Mouse (Mus musculus) G1E-ER4 (cell line): Measurements from ENCODE around the gene Gramd1a. TPM values are rescaled to one million over a fixed set of nuclear protein-coding genes. Genes with fewer than 3 reads are reported as not detected.

Experiments
- GATA1 ChIP-seq: IDR thresholded peaks from one replicate; pipeline ENCODE4 v1.8.0; 2012; ENCODE audit warnings: low read length, inconsistent platforms
- polyA plus RNA-seq: library from polyadenylated mRNA; stranded (reverse); fragments of >175 nt; gene quantifications from 2 replicates; pipeline ENCODE4 v1.2.3, GENCODE M21; 2012

Gene Gramd1a
- polyA plus RNA-seq, 1 experiment, result 102 TPM

DNA sequence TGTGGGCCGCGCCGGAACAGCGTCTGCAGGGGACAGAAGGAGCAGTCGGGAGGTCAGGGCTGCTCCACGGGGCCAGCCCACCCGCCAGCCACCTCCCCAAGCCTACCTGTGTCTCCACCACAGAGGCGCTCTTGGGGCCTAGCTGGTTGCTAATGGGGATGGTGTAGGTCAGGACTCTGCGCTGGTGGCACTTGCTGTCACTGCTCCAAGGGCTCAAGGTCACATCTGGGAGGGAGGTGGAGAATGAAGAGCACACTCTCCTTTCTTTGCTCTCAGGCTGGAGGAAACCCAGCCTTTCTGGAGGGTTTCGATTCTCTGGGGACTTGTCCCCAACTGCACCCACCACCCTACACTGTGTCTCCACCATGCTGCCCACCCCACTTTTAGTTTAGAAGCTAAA, 20.0 kb downstream of the Gramd1a start:
- TF ChIP-seq GATA1, result no peak

DNA sequence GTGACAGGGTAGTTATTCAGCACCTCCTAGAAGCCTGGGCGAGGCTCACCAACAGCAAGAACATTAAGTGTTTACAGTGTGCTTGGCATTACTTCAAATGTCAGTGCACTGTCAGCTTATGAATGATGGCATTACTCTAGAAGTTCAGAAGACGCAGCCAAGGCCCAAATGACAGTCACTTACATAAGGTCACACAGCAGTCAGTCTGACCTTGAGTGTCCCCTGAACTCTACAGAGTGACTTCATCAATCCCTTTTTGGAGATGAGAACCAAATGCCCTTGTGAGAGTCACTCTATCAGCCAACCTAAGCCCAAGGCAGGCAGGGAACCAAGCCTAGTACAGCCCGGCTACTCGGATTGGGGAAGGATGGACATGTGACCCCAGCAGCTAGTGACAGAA, 23.8 kb downstream of the Gramd1a start:
- no peak for TF ChIP-seq GATA1

DNA sequence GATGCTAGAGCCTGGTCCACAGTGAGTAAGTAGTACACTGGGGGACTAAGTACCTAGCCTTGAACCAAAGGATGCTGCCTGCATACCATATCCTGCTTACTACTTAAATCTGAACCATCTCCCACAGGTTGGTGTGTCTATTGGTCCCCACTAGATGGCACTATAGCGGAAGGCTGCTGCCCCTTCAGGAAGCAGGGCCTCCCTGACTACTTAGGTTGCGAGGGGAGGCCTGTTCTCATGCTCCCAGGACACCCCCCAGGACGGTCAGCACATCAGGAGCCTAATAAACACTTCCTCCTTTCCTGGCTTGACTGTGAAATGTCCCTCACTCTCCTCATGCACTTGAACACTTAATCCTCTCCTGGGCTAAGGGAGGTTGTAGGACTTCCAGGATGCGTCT, 24.9 kb downstream of the Gramd1a start:
- no peak for TF ChIP-seq GATA1

DNA sequence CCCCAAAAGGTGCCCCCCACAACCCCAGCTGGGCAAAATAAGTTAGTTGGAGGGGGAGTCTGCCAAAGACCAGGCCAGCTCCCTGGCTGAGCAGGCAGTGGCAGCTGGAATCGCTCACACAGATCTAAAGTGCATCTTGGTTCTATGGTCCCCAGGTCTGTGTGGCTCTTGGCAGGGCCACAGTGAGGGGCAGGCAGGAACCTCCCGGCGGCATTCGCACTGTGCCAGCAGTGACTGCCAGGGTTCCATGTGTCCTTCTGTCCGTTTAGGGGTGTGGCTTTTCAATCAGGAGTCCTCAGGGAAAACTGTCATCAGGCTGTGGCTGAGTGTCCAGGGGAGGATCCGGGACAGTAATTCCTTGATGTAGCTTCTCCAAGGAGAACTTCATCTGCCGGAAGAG, 25.5 kb downstream of the Gramd1a start:
- TF ChIP-seq GATA1, result no peak

DNA sequence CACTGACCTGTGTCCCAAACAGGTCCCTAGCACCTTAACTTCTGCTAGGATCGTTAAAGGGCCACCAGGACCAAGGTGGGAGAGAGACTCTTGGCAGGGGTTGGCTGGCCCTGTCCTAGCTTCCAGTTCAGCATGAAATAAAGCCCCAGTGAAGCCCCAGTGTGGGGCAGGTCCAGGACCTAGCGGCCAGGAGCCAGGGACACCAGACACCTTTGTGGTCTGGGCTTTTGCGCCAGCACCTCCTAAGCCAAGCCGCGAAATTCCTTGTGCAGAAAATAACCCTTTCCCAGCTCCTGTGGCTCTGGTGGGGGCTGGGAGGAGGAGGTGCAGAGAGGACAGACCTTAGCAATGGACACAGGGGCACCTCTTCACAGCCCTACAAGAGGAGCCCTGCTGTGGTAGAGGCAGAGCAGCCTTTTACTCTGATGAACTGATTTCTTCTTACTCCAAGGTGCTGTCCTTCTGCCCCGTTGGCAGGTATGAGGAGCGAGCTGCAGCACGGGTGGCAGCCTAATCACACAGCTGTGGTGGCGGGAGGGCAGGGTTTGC, 27.5 kb downstream of the Gramd1a start:
- no peak for TF ChIP-seq GATA1

DNA sequence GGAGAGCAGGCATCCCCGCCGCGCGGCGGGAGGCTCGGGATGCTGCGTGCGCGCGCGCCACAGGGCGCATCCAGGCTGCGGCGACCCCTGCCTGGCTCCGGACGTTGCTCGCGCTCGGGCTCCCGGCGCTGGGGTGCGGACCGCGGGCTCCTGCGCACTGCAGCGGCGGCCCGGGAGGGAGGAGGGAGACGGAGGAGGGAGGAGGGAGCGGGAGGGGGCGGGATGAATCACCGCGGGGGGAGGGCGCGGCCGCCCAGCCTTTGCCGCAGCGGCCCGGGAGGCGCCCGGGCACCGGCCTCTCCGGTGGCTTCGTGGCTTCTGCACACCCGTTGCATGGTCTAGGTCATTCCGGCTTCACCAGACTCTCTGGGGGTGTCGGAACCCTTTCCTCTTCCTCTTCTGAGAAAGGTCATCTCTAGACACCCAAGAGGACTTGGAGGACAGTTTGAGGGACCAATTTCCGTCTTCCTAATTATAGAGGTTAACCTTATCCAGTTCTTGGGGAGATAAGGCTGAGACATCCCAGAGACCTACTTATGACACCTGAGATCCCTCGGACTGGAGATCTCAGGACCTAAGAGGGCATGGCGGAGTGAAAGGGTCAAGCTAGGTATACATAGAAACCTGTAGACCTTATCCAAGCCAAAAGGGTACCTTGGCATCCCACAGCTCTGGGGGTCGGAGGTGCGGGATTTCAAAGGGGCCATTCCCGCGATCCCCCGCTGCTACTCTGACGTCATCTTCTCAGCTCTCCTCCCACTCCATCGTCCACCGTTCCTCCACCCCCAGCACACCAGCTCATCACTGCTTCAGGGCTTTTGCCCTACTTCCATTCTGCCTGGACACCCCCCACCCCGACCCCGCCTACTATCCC, 28.6 kb downstream of the Gramd1a start, which contains the start of gene Scn1b:
TSS of gene Scn1b (minus strand) at position 153 of the 874 bp plus-strand sequence.
- no peak for TF ChIP-seq GATA1

DNA sequence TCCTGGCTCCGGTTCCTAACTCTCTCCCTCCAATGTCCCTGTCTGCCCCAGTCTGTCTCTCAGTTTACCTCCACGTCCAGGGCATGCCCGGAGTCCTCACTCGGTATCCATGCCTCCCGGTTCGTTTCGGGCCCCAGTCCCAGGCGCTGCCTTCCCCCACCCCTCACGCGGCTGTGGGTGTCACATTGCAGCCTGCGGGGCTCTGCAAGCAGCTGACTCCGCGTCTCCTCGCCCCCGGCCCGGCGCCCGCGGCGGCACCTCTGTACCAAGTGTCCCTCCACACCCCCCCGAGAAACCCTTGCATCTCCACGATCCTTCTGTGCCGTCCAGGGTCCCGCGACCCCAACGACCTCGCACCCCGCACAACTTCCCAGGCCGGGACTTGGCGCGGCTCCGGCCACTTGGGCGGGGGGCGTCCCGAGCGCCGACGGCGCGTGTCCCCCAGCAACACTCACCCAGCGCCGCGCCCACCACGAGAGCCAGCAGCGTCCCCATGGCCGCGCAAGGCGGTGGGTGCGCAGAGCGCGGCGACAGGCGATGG, 29.4 kb downstream of the Gramd1a start:
- no peak for TF ChIP-seq GATA1

DNA sequence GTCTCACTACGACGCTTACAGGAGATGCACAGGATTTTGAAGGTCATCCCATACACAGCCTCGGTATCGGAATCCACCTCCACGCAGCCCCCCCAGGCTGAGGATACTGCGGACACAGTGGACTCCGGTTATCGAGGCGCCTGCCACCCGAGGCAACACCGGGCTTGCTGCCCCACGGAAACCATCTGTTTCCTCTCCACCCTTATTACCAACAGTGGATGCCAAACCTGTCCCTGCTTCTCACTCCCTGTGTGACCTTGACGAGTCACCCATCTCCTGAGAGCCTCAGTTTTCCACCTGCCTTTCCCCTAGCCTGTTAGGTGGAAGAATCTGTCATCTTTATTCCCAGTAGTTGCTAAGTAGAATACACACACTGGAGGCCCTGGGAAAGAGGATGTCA, 30.6 kb downstream of the Gramd1a start:
- no peak for TF ChIP-seq GATA1

DNA sequence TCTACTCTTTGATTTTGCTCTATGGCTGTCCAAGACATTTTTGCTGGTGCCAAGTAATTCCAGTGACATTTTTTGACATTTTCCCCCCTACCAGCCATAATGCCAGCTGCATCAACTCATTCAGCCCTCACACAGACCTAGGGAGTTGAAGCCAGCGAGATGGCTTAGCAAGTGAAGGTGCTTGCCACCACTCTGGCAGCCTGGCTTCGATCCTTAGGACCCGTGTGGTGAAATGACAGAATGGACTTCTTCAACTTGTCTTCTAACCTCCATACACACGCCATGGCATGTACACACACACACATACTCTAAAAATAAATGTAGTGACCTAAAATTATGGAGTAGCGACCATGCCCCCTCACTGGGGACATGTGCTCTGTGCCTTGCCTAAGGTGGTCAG, 31.3 kb downstream of the Gramd1a start:
- no peak for TF ChIP-seq GATA1

DNA sequence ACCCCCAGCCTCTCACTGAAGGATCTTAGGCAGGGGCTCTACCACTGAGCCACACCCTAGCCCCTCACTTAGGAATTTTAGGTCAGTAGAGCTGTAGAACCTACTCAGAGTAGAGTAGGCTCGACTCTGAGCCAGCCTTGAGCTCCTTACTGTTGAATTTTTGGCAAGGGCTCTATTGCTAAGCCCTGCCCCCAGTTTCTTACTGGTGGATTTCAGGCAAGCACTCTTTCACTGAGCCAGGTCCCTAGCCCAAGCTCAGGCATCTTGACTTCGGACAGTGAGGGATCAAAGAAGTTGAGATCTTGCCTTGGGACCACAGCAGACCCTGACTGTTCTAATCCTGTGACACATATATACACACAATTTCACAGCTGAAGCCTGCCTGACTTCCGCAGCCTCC, 32.0 kb downstream of the Gramd1a start:
- no peak for TF ChIP-seq GATA1

DNA sequence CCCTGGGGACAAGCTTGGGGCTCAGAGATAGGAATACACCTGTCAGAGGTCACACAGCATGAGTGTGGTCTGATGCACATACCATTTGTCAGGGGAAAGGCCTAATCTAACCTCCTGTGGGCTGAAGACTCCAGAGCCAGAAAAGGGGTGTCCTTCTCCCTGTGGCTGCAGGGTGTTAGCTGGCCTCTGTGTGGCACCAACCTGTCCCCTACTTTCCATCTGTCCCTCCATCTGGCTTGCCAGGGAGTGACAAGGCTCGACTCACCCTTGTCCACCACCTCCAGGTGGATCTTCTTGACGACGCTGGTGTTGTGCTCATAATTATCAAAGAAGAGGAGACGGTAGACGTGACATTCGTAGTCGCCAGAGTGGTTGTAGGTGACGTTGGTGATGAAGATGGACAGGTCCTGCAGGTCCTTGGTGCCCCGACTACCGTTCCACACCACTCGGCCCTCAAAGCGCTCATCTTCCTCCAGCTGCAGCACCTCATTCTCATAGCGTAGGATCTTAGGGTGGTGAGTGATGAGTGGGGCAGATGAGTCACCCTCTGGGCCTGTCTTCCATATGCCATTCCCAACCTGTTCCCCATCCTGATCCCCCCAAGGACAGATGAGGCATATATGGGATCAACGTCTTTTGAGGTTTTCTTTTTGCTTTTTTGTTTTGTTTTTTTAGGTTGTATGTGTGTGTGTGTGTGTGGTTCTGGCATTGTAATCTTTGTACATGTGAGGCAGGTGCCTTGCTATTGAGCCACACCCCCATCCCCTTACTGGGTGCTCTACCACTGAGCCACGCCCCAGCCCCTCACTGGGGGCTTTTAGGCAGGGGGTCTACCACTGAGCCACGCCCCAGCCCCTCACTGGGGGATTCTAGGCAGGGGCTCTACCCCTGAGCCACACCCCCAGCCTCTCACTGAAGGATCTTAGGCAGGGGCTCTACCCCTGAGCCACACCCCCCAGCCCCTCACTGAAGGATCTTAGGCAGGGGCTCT, 32.8 kb downstream of the Gramd1a start:
- TF ChIP-seq GATA1, result no peak

DNA sequence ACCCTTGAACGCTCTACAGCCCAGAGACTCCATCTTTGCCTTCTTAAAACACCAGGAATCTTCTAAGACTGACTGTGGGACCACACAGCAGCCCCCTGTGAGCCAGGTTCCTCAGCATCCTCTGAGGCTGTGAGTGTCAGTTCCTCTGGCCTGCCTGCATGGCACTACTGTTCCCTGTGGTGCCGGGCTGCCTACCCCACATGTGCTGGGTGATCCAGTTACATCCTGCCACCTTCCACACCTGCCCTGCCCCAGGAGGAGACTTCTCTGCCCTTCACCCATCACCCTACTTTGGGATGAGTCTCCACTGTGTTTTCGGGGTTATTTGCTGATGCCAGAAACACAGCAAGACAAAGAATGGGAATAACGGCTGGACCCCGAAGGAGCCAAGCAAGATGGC, 36.1 kb downstream of the Gramd1a start:
- TF ChIP-seq GATA1, result no peak

DNA sequence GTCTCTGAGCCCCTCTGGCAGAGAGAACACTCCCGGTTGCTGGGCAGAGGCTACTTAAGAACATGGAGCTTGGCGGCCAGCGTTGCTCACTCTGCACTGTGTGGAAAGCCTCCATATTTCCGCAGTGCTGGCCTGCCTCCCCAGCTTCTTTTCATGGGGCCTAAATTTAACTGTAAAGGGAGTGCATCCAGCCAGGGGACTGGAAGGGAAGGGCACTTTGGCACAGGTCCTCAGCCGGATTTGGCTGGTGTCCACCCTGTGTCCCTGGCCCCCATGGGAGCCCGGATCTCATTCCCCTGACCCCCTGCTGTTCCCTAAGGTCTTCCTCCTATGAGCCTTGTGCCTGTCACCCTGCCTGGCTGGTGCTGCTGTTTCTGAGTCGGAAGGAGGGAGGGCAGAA, 37.2 kb downstream of the Gramd1a start:
- no peak for TF ChIP-seq GATA1

DNA sequence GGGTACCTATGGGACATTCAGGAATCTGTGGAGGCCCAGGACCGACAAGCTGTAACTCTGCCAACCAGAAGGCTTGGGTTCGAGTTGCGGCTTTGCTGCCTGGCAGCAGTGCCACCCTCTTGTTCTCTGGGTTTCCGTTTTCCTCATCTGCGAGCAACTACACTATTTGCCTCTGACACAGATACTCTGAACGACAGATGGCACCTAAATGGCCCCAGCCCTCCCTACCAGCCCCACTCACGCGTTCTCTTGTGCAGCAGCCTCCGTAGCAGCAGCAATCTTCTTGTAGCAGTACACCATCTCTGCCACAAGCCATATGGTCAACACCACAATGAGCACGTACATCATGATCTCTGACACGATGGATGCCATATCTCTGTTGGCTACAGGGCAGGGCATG, 38.2 kb downstream of the Gramd1a start:
- no peak for TF ChIP-seq GATA1

DNA sequence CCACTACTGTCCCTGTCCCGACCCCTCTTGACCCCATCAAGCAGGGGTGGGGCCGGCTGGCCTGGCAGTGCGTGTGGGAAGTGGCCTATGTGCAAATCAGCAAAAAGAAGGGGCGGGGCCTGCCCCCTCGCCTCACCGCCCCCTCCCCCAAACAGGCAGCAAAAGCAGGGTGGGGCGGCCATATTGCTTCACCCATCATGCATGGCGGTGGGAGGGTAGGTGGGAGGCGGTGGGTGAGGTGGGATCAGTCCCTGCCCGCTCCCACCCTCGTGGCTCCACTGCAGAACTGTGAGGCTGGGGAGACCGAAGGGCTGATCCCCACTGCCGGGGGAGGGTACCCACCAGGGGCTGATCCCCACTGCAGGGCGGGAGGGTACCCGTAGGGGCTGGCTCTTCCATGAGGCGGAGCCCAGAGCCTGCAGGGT, 39.0 kb downstream of the Gramd1a start:
- no peak for TF ChIP-seq GATA1
